Mouse (Mus musculus) E14TG2a.4 (cell line): ENCODE measurements around the gene Spata7.

Source experiments
- CTCF ChIP-seq: conservative IDR thresholded peaks from 2 replicates; pipeline ENCODE4 v1.5.1; 2014; ENCODE audit warnings: low read length
- NANOG ChIP-seq: IDR thresholded peaks from 2 replicates; pipeline ENCODE4 v1.6.1; 2014; ENCODE audit warnings: borderline replicate concordance, low read length, mixed read lengths
- POU5F1 ChIP-seq: IDR thresholded peaks from 2 replicates; pipeline ENCODE4 v1.6.1; 2014; ENCODE audit warnings: low read length, borderline replicate concordance

- peak; percentile 83 for TF ChIP-seq CTCF
- TF ChIP-seq POU5F1, result no peak
- no peak for TF ChIP-seq NANOG
These were observed 16.9 kb downstream of the Spata7 start for GRCm38 (mm10) chr12:98644852-98645251.
